Mouse (Mus musculus) Muller cell, postnatal 12 days (primary cell): ENCODE measurements around the gene Omp.

Experiments
- DNase-seq: peaks from one replicate; pipeline ENCODE4 v3.0.0-alpha.2; 2015; ENCODE audit errors: inconsistent ontology term

The Omp gene

DNA sequence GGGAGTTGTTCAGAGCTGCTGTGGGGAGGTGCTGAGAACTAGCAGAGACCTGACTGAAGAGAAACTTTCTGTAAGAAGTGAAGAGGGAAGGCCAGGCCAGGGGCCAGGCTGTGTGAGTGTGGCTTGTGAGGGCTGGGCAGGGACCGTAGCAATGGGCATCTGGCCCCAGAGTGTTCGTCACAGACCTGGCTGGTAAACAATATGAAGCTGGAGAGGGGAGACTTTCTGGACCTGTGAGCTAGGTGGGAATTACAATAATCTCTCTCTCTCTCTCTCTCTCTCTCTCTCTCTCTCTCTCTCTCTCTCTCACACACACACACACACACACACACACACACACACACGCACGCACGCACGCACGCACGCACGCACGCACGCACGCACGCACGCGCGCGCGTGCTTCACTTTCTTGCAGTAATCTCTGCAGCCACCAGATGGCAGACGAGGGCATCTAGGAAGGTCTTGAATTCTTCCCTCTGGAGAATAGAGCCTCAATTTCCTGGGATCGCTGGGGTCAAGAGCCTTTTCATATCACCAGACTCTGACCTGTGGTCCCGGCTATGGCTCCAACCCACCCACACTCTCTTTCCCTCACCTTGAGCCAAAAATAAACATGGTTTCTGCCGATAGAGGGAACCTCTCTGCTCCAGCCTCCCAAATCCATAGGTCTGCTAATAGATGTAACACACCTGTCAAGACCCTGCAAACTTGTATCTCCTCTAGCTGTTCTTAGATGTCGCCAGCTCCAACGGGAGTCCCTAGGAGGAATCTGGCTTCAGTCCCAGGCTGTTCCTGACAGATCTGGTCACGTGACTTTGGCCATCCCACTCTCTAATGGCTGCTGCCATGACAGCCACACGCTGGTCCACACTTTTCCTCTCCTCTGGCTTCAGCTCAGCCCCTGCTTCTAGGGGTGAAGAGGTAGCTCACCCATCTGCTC, 42.0 kb downstream of the Omp start:
- peak; percentile 79 for DNase-seq

DNA sequence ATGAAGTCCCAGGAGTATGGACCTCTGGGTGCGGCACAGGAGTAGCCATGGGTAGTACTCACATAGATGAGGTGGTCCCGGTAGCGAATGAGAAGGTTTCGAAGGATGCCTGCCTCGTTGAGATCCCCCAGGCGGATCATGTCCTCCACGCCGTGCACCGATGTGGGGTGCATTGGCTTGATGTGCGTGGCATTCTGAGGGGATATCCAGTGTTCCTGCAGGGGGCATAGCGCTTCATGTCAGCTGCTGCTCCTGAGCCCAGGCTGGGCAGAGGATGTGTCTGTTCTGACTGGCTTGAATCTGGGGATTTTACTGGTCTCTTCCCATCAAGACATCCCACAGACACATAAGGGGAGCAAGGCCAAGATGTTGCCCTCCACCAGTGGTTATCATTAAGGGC, 42.8 kb downstream of the Omp start:
- DNase-seq: no peak

DNA sequence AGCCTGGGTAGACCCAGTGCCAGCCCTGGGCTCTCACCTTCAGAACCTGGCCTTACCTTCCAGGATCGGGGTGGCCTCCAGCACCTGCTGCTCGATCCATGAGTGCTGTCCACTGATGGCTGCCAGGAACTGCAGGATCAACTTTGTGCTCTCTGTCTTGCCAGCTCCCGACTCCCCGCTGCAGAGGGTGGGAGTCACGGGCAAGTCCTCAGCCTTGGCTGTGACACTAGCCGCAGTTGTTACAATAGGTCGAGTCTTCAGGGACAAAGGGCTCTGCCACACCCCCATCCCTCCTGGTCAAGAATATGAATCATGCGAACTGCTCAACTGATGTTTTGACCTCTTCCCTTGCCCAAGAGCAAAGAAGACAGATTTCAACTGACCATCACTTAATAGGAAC, 47.7 kb downstream of the Omp start:
- DNase-seq: no peak

DNA sequence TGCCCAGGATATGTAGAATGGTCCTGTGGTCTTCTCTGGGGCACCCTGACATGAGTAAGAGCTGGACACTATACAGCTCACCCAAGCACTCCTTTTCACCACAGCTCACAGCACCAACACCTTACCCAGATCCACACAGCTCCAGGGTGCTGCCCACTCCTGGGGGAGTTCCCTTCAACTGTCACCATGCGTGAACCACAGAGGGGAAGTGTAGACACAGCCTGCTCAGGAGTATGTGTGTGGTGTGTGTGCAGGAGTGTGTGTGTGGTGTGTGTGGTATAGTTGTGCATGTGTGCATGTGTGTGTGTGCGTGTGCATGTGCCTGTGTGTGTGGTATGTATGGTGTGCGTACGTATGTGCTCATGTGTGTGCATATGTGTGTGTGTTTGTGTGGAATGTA, 49.5 kb downstream of the Omp start:
- no peak for DNase-seq
